Mouse (Mus musculus): ENCODE measurements around the gene Gm3238. TPM values are rescaled to one million over a fixed set of nuclear protein-coding genes. Genes with fewer than 3 reads are reported as not detected.

Gm3238 gene
- polyA plus RNA-seq, 1 experiment from 2014 or later = not detected

DNA sequence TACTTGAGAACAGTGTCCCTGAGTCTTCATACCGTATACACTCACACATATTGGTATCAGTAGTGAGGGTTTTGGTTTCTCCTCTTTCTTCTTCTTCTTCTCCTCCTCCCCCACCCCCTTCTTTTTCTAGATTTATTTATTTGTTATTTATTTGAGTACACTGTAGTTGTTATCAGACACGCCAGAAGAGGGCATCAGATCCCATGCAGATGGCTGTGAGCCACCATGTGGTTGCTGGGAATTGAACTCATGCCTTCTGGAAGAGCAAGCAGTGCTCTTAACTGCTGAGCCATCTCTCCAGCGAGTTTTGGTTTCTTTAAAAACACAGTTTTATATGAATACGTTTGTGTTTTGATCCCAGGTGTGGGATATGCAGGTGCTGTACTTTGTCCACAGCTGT lies 42.8 kb downstream of the Gm3238 start:
- H3K4me2 ChIP-seq (ENCODE audit: low read length) = no peak overlapping the region
- WGBS = 72% methylated on average over 4 of the region's 4 CpGs
- H3K9me3 ChIP-seq (replicated peaks; ENCODE audit: control insufficient read depth, low read length, poor library complexity, severe bottlenecking) = no peaks in the 10 kb centered on the region
- H3K4me3 ChIP-seq (ENCODE audit: low read depth, low read length) = no peak overlapping the region
- no peaks in the 10 kb centered on the region for H3K36me3 ChIP-seq (ENCODE audit: control insufficient read depth, insufficient read depth, low read length)
- H3K27me3 ChIP-seq (ENCODE audit: control insufficient read depth, insufficient read depth, low read depth, low read length) = no peaks in the 10 kb centered on the region
- ATAC-seq = no peak
- H3K4me1 ChIP-seq (ENCODE audit: control insufficient read depth, insufficient read depth, low read length) = no peaks in the 10 kb centered on the region
- H3K9ac ChIP-seq (ENCODE audit: low read depth, low read length) = no peak overlapping the region
- no peak overlapping the region for H3K27ac ChIP-seq (ENCODE audit: low read length)

DNA sequence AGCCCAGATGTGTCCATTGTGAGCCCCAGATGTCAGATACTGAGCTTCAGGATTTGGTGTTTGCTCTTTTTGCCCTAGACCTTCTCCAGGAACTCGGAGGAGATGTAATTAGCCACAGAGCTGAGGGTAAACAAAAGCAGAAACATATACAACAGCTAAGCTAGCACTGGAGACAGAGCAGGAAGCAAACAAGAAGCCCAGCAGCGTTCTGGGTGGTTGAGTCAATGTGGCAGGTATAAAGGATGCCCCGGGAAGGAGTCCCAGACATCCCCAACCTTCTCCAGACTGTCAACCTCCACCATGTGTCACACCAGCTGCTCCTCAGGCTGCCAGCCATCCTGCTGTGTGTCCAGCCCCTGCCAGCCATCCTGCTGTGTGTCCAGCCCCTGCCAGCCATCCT lies 44.9 kb downstream of the Gm3238 start, which contains the start of gene Gm10100:
Gm10100 (plus strand) TSS at position 301 of the 400 bp plus-strand sequence.
- no peaks in the 10 kb centered on the region for H3K27me3 ChIP-seq (ENCODE audit: control insufficient read depth, insufficient read depth, low read depth, low read length)
- no peak within 1 kb of the TSS for H3K4me2 ChIP-seq (ENCODE audit: low read length)
- H3K4me1 ChIP-seq (ENCODE audit: control insufficient read depth, insufficient read depth, low read length) = no peaks in the 10 kb centered on the region
- no peak within 1 kb of the TSS for H3K9ac ChIP-seq (ENCODE audit: low read depth, low read length)
- H3K36me3 ChIP-seq (ENCODE audit: control insufficient read depth, insufficient read depth, low read length) = no peaks in the 10 kb centered on the region
- no peak within 1 kb of the TSS for H3K27ac ChIP-seq (ENCODE audit: low read length)
- no peak within 1 kb of the TSS for H3K4me3 ChIP-seq (ENCODE audit: low read depth, low read length)
- ATAC-seq = no peak
- 42% methylated on average over 3 of the region's 3 CpGs for WGBS
- H3K9me3 ChIP-seq (replicated peaks; ENCODE audit: control insufficient read depth, low read length, poor library complexity, severe bottlenecking) = no peaks in the 10 kb centered on the region

DNA sequence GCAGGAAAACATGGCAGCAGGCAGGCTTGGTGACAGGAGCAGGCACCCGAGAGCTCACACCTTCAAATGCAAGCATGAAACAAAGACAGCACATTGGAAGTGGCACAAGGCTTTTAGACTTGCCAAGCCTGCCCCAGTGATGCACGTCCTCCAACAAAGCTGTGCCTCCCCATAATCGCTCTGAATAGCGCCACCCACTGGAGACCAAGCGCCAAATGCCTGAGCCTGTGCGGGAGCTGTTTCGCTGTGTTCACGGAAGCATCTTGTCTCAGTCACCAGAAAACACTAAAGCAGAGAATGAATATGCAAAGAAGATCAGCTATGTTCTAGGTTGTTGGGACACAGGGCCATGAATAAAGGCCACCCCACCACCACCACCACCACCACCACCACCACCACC lies 46.3 kb downstream of the Gm3238 start:
- no peak for ATAC-seq
- H3K9ac ChIP-seq (ENCODE audit: low read depth, low read length) = no peak overlapping the region
- no peaks in the 10 kb centered on the region for H3K4me1 ChIP-seq (ENCODE audit: control insufficient read depth, insufficient read depth, low read length)
- no peaks in the 10 kb centered on the region for H3K9me3 ChIP-seq (replicated peaks; ENCODE audit: control insufficient read depth, low read length, poor library complexity, severe bottlenecking)
- H3K27ac ChIP-seq (ENCODE audit: low read length) = no peak overlapping the region
- no peak overlapping the region for H3K4me3 ChIP-seq (ENCODE audit: low read depth, low read length)
- H3K36me3 ChIP-seq (ENCODE audit: control insufficient read depth, insufficient read depth, low read length) = no peaks in the 10 kb centered on the region
- 82% methylated on average over 8 of the region's 8 CpGs for WGBS
- H3K27me3 ChIP-seq (ENCODE audit: control insufficient read depth, insufficient read depth, low read depth, low read length) = no peaks in the 10 kb centered on the region
- no peak overlapping the region for H3K4me2 ChIP-seq (ENCODE audit: low read length)

Other genes with a start within 250 kb of the Gm3238 start
- gene Itgb2, start 241.1 kb downstream of the Gm3238 start, polyA plus RNA-seq (2015; fragmentation: Nextera tagmentation; extraction: Ambion mirVana) = 0.59 and 0.67 TPM in 2 replicates
- 63.6 and 70.8 TPM in 2 replicates for gene Pttg1ip, start 189.6 kb downstream of the Gm3238 start, polyA plus RNA-seq (2015; fragmentation: Nextera tagmentation; extraction: Ambion mirVana)
- 315 and 350 TPM in 2 replicates for gene Sumo3, start 165.2 kb downstream of the Gm3238 start, polyA plus RNA-seq (2015; fragmentation: Nextera tagmentation; extraction: Ambion mirVana)
- gene Gm49325, start 165.1 kb downstream of the Gm3238 start, polyA plus RNA-seq (2015; fragmentation: Nextera tagmentation; extraction: Ambion mirVana) = 1.5 and 2.9 TPM in 2 replicates
- gene Ube2g2, start 149.1 kb downstream of the Gm3238 start, polyA plus RNA-seq (2015; fragmentation: Nextera tagmentation; extraction: Ambion mirVana) = 80.9 and 81.8 TPM in 2 replicates
- 1.3 and 1.6 TPM in 2 replicates for gene Tspear, start 84.8 kb downstream of the Gm3238 start, polyA plus RNA-seq (2015; fragmentation: Nextera tagmentation; extraction: Ambion mirVana)
- not detected in 2 replicates for gene Gm19402, start 80.6 kb downstream of the Gm3238 start, polyA plus RNA-seq (2015; fragmentation: Nextera tagmentation; extraction: Ambion mirVana)
- gene Gm9508, start 74.1 kb downstream of the Gm3238 start, polyA plus RNA-seq (2015; fragmentation: Nextera tagmentation; extraction: Ambion mirVana) = not detected in 2 replicates
- gene Gm10272, start 64.7 kb downstream of the Gm3238 start, polyA plus RNA-seq (2015; fragmentation: Nextera tagmentation; extraction: Ambion mirVana) = not detected in 2 replicates
- not detected in 2 replicates for gene Gm10024, start 59.9 kb downstream of the Gm3238 start, polyA plus RNA-seq (2015; fragmentation: Nextera tagmentation; extraction: Ambion mirVana)
- gene Gm10142, start 55.5 kb downstream of the Gm3238 start, polyA plus RNA-seq (2015; fragmentation: Nextera tagmentation; extraction: Ambion mirVana) = not detected in 2 replicates
- not detected in 2 replicates for gene Krtap12-1, start 50.7 kb downstream of the Gm3238 start, polyA plus RNA-seq (2015; fragmentation: Nextera tagmentation; extraction: Ambion mirVana)
- gene Gm10100, start 44.8 kb downstream of the Gm3238 start, polyA plus RNA-seq (2015; fragmentation: Nextera tagmentation; extraction: Ambion mirVana) = not detected in 2 replicates
- gene Gm18596, start 28.7 kb downstream of the Gm3238 start, polyA plus RNA-seq (2015; fragmentation: Nextera tagmentation; extraction: Ambion mirVana) = not detected in 2 replicates
- gene Gm9736, start 20.0 kb downstream of the Gm3238 start, polyA plus RNA-seq (2015; fragmentation: Nextera tagmentation; extraction: Ambion mirVana) = not detected in 2 replicates
- gene Gm3233, start 11.6 kb downstream of the Gm3238 start, polyA plus RNA-seq (2015; fragmentation: Nextera tagmentation; extraction: Ambion mirVana) = not detected in 2 replicates
- not detected in 2 replicates for gene Gm7138, start 5.6 kb upstream of the Gm3238 start, polyA plus RNA-seq (2015; fragmentation: Nextera tagmentation; extraction: Ambion mirVana)
- not detected in 2 replicates for gene Gm3250, start 11.2 kb upstream of the Gm3238 start, polyA plus RNA-seq (2015; fragmentation: Nextera tagmentation; extraction: Ambion mirVana)
- not detected in 2 replicates for gene Gm7137, start 16.9 kb upstream of the Gm3238 start, polyA plus RNA-seq (2015; fragmentation: Nextera tagmentation; extraction: Ambion mirVana)
- not detected in 2 replicates for gene Gm9639, start 23.8 kb upstream of the Gm3238 start, polyA plus RNA-seq (2015; fragmentation: Nextera tagmentation; extraction: Ambion mirVana)
- gene Gm19668, start 27.8 kb upstream of the Gm3238 start, polyA plus RNA-seq (2015; fragmentation: Nextera tagmentation; extraction: Ambion mirVana) = not detected in 2 replicates
- gene Gm9507, start 40.5 kb upstream of the Gm3238 start, polyA plus RNA-seq (2015; fragmentation: Nextera tagmentation; extraction: Ambion mirVana) = not detected in 2 replicates
- not detected in 2 replicates for gene Gm2696, start 43.4 kb upstream of the Gm3238 start, polyA plus RNA-seq (2015; fragmentation: Nextera tagmentation; extraction: Ambion mirVana)
- not detected in 2 replicates for gene Krtap10-4, start 55.8 kb upstream of the Gm3238 start, polyA plus RNA-seq (2015; fragmentation: Nextera tagmentation; extraction: Ambion mirVana)
- gene Krtap10-10, start 64.6 kb upstream of the Gm3238 start, polyA plus RNA-seq (2015; fragmentation: Nextera tagmentation; extraction: Ambion mirVana) = not detected in 2 replicates
- not detected in 2 replicates for gene Gm36176, start 75.5 kb upstream of the Gm3238 start, polyA plus RNA-seq (2015; fragmentation: Nextera tagmentation; extraction: Ambion mirVana)
- not detected in 2 replicates for gene Gm10318, start 81.5 kb upstream of the Gm3238 start, polyA plus RNA-seq (2015; fragmentation: Nextera tagmentation; extraction: Ambion mirVana)
- not detected in 2 replicates for gene Gm3285, start 90.7 kb upstream of the Gm3238 start, polyA plus RNA-seq (2015; fragmentation: Nextera tagmentation; extraction: Ambion mirVana)
- gene Lrrc3, start 131.2 kb upstream of the Gm3238 start, polyA plus RNA-seq (2015; fragmentation: Nextera tagmentation; extraction: Ambion mirVana) = 25.4 and 28.7 TPM in 2 replicates
- 6.3 and 6.4 TPM in 2 replicates for gene Trpm2, start 199.2 kb upstream of the Gm3238 start, polyA plus RNA-seq (2015; fragmentation: Nextera tagmentation; extraction: Ambion mirVana)
- gene 1810043G02Rik, start 207.2 kb upstream of the Gm3238 start, polyA plus RNA-seq (2015; fragmentation: Nextera tagmentation; extraction: Ambion mirVana) = 47.9 and 48.1 TPM in 2 replicates
- 129 and 133 TPM in 2 replicates for gene Pfkl, start 238.8 kb upstream of the Gm3238 start, polyA plus RNA-seq (2015; fragmentation: Nextera tagmentation; extraction: Ambion mirVana)